Mouse (Mus musculus) limb, embryonic 11.5 days (tissue): ENCODE measurements at regions not wholly inside any gene's neighbourhood (a gene's known extent, or its start where the extent isn't known, plus 50 kb on each side); places are given as distances from the start of the nearest gene placed in this dataset.

ENCODE experiments used
- ATAC-seq: fragments of 200-750 bp; cut with Nextera tagmentation; 2 replicates; pipeline ENCODE4 v1.8.0; 2017; ENCODE audit warnings: low read depth; ENCODE audit not compliant: insufficient number of reproducible peaks, low FRiP score, low TSS enrichment
- DNase-seq: peaks from one replicate; pipeline ENCODE4 v3.0.0-alpha.2; 2015; ENCODE audit warnings: low spot score
- H3K27ac ChIP-seq: fragments of 300-500 bp; sonication (generic); replicated peaks from 2 replicates; pipeline ENCODE4 v1.5.1; 2014; ENCODE audit warnings: low read depth, mild to moderate bottlenecking, low read length
- H3K27me3 ChIP-seq: fragments of 300-500 bp; sonication (generic); 2 replicates; pipeline ENCODE4 v1.6.1; 2014; ENCODE audit warnings: mild to moderate bottlenecking, low read length, mixed read lengths; ENCODE audit not compliant: control insufficient read depth, insufficient read depth
- H3K36me3 ChIP-seq: fragments of 300-500 bp; sonication (generic); 2 replicates; pipeline ENCODE4 v1.6.1; 2014; ENCODE audit warnings: mild to moderate bottlenecking, low read length, moderate library complexity, mixed read lengths; ENCODE audit not compliant: control insufficient read depth, insufficient read depth
- H3K4me1 ChIP-seq: fragments of 300-500 bp; sonication (generic); 2 replicates; pipeline ENCODE4 v1.6.1; 2014; ENCODE audit warnings: low read length, mixed read lengths; ENCODE audit not compliant: control insufficient read depth, insufficient read depth
- H3K4me2 ChIP-seq: fragments of 300-500 bp; sonication (generic); 2 replicates; pipeline ENCODE4 v1.6.1; 2014; ENCODE audit warnings: low read depth, mild to moderate bottlenecking, moderate library complexity; ENCODE audit not compliant: severe bottlenecking
- H3K4me3 ChIP-seq: fragments of 300-500 bp; sonication (generic); 2 replicates; pipeline ENCODE4 v1.5.1; 2014; ENCODE audit warnings: low read depth, low read length
- H3K9ac ChIP-seq: fragments of 300-500 bp; sonication (generic); 2 replicates; pipeline ENCODE4 v1.6.1; 2014; ENCODE audit warnings: mild to moderate bottlenecking, low read length
- H3K9me3 ChIP-seq: fragments of 300-500 bp; sonication (generic); 2 replicates; pipeline ENCODE4 v1.6.1; 2016; ENCODE audit warnings: low read length; ENCODE audit not compliant: control insufficient read depth
- WGBS: fragments of 180-500 bp; shearing (Covaris S2); extraction: QIAGEN DNeasy Blood & Tissue Kit; methylation state at CpG from one replicate; pipeline ENCODE4 v1.1.7; 2014; 5-methylcytosine and 5-hydroxymethylcytosine counted together

- Histone ChIP-seq H3K36me3 (no peaks in the 10 kb centered on the region), H3K4me3 (no peak overlapping the region), H3K9ac (no peak overlapping the region), H3K27me3 (no peaks in the 10 kb centered on the region), H3K27ac (no peak overlapping the region), H3K4me1 (no peaks in the 10 kb centered on the region), H3K9me3 (no peaks in the 10 kb centered on the region), H3K4me2 (no peak overlapping the region)
- 58% methylated on average over 1 of the region's 1 CpGs for WGBS
- ATAC-seq (no peak), DNase-seq (no peak)
Measured at GRCm38 (mm10) chr13:101509946-101510345, 258.1 kb downstream of the Pik3r1 start.

GRCm38 (mm10) chr13:101508331-101508730 lies 259.7 kb downstream of the Pik3r1 start:
- Histone ChIP-seq H3K9ac (no peak overlapping the region), H3K4me3 (no peak overlapping the region), H3K27ac (no peak overlapping the region), H3K9me3 (no peaks in the 10 kb centered on the region), H3K4me2 (no peak overlapping the region), H3K36me3 (no peaks in the 10 kb centered on the region), H3K27me3 (no peaks in the 10 kb centered on the region), H3K4me1 (no peaks in the 10 kb centered on the region)
- DNase-seq, result no peak
- no peak for ATAC-seq

- DNase-seq (no peak), ATAC-seq (no peak)
- no peaks in the 10 kb centered on the region for H3K4me1 ChIP-seq
- no peaks in the 10 kb centered on the region for H3K9me3 ChIP-seq
- no peak overlapping the region for H3K9ac ChIP-seq
- no peak overlapping the region for H3K4me2 ChIP-seq
- H3K27ac ChIP-seq, result no peak overlapping the region
- no peak overlapping the region for H3K4me3 ChIP-seq
- no peaks in the 10 kb centered on the region for H3K27me3 ChIP-seq
- H3K36me3 ChIP-seq, result no peaks in the 10 kb centered on the region
Measured at GRCm38 (mm10) chr13:101506696-101507095, 261.3 kb downstream of the Pik3r1 start.

GRCm38 (mm10) chr13:101505054-101505453 lies 263.0 kb downstream of the Pik3r1 start:
- DNase-seq (no peak), ATAC-seq (no peak)
- Histone ChIP-seq H3K36me3 (no peaks in the 10 kb centered on the region), H3K27me3 (no peaks in the 10 kb centered on the region), H3K4me3 (no peak overlapping the region), H3K4me2 (no peak overlapping the region), H3K4me1 (no peaks in the 10 kb centered on the region), H3K27ac (no peak overlapping the region), H3K9ac (no peak overlapping the region), H3K9me3 (no peaks in the 10 kb centered on the region)
- 93% methylated on average over 1 of the region's 1 CpGs for WGBS

- no peaks in the 10 kb centered on the region for H3K27me3 ChIP-seq
- no peak for DNase-seq
- WGBS, result 83% methylated on average over 5 of the region's 5 CpGs
- H3K4me1 ChIP-seq, result no peaks in the 10 kb centered on the region
- H3K9me3 ChIP-seq, result no peaks in the 10 kb centered on the region
- no peak overlapping the region for H3K4me3 ChIP-seq
- no peak overlapping the region for H3K4me2 ChIP-seq
- no peak overlapping the region for H3K9ac ChIP-seq
- H3K36me3 ChIP-seq, result no peaks in the 10 kb centered on the region
- no peak for ATAC-seq
- no peak overlapping the region for H3K27ac ChIP-seq
Measured at GRCm38 (mm10) chr13:101504241-101504640, 263.8 kb downstream of the Pik3r1 start.

GRCm38 (mm10) chr13:101501845-101502284 lies 266.2 kb downstream of the Pik3r1 start:
- Histone ChIP-seq H3K9me3 (no peaks in the 10 kb centered on the region), H3K9ac (no peak overlapping the region), H3K4me1 (no peaks in the 10 kb centered on the region), H3K36me3 (no peaks in the 10 kb centered on the region), H3K27ac (no peak overlapping the region), H3K4me2 (no peak overlapping the region), H3K4me3 (no peak overlapping the region), H3K27me3 (no peaks in the 10 kb centered on the region)
- DNase-seq (no peak), ATAC-seq (no peak)
- WGBS, result 89% methylated on average over 5 of the region's 5 CpGs

GRCm38 (mm10) chr13:101501061-101501460 lies 267.0 kb downstream of the Pik3r1 start:
- Histone ChIP-seq H3K4me2 (no peak overlapping the region), H3K27me3 (no peaks in the 10 kb centered on the region), H3K9ac (no peak overlapping the region), H3K4me1 (no peaks in the 10 kb centered on the region), H3K4me3 (no peak overlapping the region), H3K9me3 (no peaks in the 10 kb centered on the region), H3K36me3 (no peaks in the 10 kb centered on the region), H3K27ac (no peak overlapping the region)
- DNase-seq (no peak), ATAC-seq (no peak)
- 95% methylated on average over 3 of the region's 3 CpGs for WGBS

GRCm38 (mm10) chr13:101491835-101492234 lies 276.2 kb downstream of the Pik3r1 start:
- DNase-seq, result no peak
- Histone ChIP-seq H3K27ac (no peak overlapping the region), H3K4me2 (no peak overlapping the region), H3K27me3 (no peaks in the 10 kb centered on the region), H3K9ac (no peak overlapping the region), H3K36me3 (no peaks in the 10 kb centered on the region), H3K4me1 (no peaks in the 10 kb centered on the region), H3K4me3 (no peak overlapping the region), H3K9me3 (no peaks in the 10 kb centered on the region)
- no peak for ATAC-seq
- WGBS, result 64% methylated on average over 3 of the region's 3 CpGs

- no peak overlapping the region for H3K9ac ChIP-seq
- 85% methylated on average over 5 of the region's 5 CpGs for WGBS
- H3K27me3 ChIP-seq, result no peaks in the 10 kb centered on the region
- no peak overlapping the region for H3K4me3 ChIP-seq
- ATAC-seq (no peak), DNase-seq (no peak)
- no peaks in the 10 kb centered on the region for H3K9me3 ChIP-seq
- no peaks in the 10 kb centered on the region for H3K4me1 ChIP-seq
- no peaks in the 10 kb centered on the region for H3K36me3 ChIP-seq
- no peak overlapping the region for H3K4me2 ChIP-seq
- no peak overlapping the region for H3K27ac ChIP-seq
Measured at GRCm38 (mm10) chr13:101490961-101491360, 277.1 kb downstream of the Pik3r1 start.
